Mouse (Mus musculus) brain, embryonic 14.5 days (tissue): ENCODE data around the gene Parp3.

Experiments
- CTCF ChIP-seq: fragments of 200-500 bp; IDR thresholded peaks from 2 replicates; pipeline ENCODE4 v1.5.1; 2012; ENCODE audit warnings: inconsistent platforms, mild to moderate bottlenecking, moderate library complexity, borderline replicate concordance; ENCODE audit not compliant: insufficient read depth, insufficient read length; ENCODE audit errors: extremely low read depth
- POLR2A ChIP-seq: fragments of 200-500 bp; IDR thresholded peaks from 2 replicates; pipeline ENCODE4 v1.6.1; 2012; ENCODE audit warnings: mild to moderate bottlenecking, inconsistent platforms, borderline replicate concordance; ENCODE audit not compliant: poor library complexity, insufficient read depth, insufficient read length, severe bottlenecking; ENCODE audit errors: extremely low read depth

GRCm38 (mm10) chr9:106470991-106471750, 5.6 kb downstream of the Parp3 start:
- no peak for TF ChIP-seq POLR2A
- TF ChIP-seq CTCF = no peak
